Mouse (Mus musculus) gastrocnemius, adult 2 months (tissue): ENCODE results near the gene Rcbtb2. TPM values are rescaled to one million over a fixed set of nuclear protein-coding genes. Genes with fewer than 3 reads are reported as not detected.
"Not testable (repeated sequence)": the region's sequence is repeated elsewhere in the genome, so short reads cannot be mapped to it uniquely, and the experiment has no call there.

Experiments used
- DNase-seq: peaks from one replicate; pipeline ENCODE4 v3.0.0; 2022
- H3K27ac ChIP-seq: fragments of 200-600 bp; 2 replicates; pipeline ENCODE4 v1.8.1; 2022; ENCODE audit warnings: mild to moderate bottlenecking
- H3K4me3 ChIP-seq: fragments of 200-600 bp; 2 replicates; pipeline ENCODE4 v1.8.1; 2022; ENCODE audit warnings: mild to moderate bottlenecking, moderate library complexity
- CTCF ChIP-seq: fragments of 200-600 bp; IDR thresholded peaks from 2 replicates; pipeline ENCODE4 v1.8.1; 2022; ENCODE audit warnings: antibody characterized with exemption, mild to moderate bottlenecking, moderate library complexity
- intact Hi-C: fragments of 180-260 bp; cut with DNase I; formaldehyde crosslinking; loops from one replicate; pipeline ENCODE4 v1.15.1; 2025
- long read RNA-seq, 2 experiments: library from polyadenylated mRNA; stranded (forward); transcript quantifications; one replicate each; pipeline ENCODE4 v2.0.0; 2021
- total RNA-seq, 2 experiments: library from RNA; stranded (reverse); gene quantifications; 2 replicates each; pipeline ENCODE4 v1.2.3; 2021

Rcbtb2 gene
- total RNA-seq: 10 to 100 TPM; 14.4 to 18.5 TPM
- long read RNA-seq, experiment 1, transcript Rcbtb2-209 (15 exons, 3,531 nt): major isoform, 5 of 24 reads
- long read RNA-seq, experiment 1, partial matches to known transcripts: 2 of 24 reads
- long read RNA-seq, experiment 1, other reads (novel, unspliced or antisense): 12 of 24 reads
- long read RNA-seq, experiment 2, partial matches to known transcripts: 1 of 19 reads
- long read RNA-seq, experiment 2, other reads (novel, unspliced or antisense): 13 of 19 reads

GRCm38 (mm10) chr14:73122923-73123278 lies at the start of gene Rcbtb2:
TSS of gene Rcbtb2 (plus strand) at chr14:73123037.
- no peak within 1 kb of the TSS for H3K27ac ChIP-seq

GRCm38 (mm10) chr14:73083563-73083962 lies 39.3 kb upstream of the Rcbtb2 start:
- H3K4me3 ChIP-seq: no peak overlapping the region
- H3K27ac ChIP-seq: no peak overlapping the region
- no peak for DNase-seq
- intact Hi-C loops: no loop called here
- TF ChIP-seq CTCF: no peak

More at GRCm38 (mm10) chr14:73122923-73123278, at the start of gene Rcbtb2:
- H3K4me3 ChIP-seq: no peak within 1 kb of the TSS
- no peak for TF ChIP-seq CTCF
- intact Hi-C loops: no loop called here
- DNase-seq: no peak

GRCm38 (mm10) chr14:73086425-73086824 lies 36.4 kb upstream of the Rcbtb2 start:
- no peak for DNase-seq
- TF ChIP-seq CTCF: no peak
- H3K27ac ChIP-seq: no peak overlapping the region
- intact Hi-C loops: no loop called here
- H3K4me3 ChIP-seq: no peak overlapping the region

- no peak for TF ChIP-seq CTCF
- H3K27ac ChIP-seq: no peak overlapping the region
- no peak for DNase-seq
- no peak overlapping the region for H3K4me3 ChIP-seq
- intact Hi-C loops: no loop called here
Measured at GRCm38 (mm10) chr14:73087247-73087646, 35.6 kb upstream of the Rcbtb2 start.

DNA sequence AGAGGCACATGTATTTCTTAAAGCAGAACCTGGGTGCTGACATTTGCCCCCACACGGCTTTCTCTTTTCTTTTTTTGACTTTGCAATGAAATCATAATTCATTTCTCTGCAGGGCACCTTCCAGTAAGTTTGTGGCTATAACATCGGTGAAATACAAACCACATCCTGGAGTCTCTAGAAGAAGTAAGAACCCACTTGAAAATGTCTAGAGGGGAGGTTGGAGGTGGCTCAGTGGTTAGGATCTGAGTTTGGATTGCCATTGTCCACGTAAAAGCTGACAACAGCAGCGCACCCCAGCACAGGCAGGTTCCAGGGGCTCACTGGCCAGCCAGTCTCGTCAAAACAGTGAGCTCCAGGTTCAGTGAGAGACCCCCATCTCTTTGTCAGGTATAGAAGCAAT lies 35.1 kb upstream of the Rcbtb2 start:
- intact Hi-C loops: no loop called here
- no peak for TF ChIP-seq CTCF
- Histone ChIP-seq H3K27ac (no peak overlapping the region), H3K4me3 (no peak overlapping the region)
- DNase-seq: no peak

GRCm38 (mm10) chr14:73088224-73088623 lies 34.6 kb upstream of the Rcbtb2 start:
- intact Hi-C loops: no loop called here
- H3K4me3 ChIP-seq: no peak overlapping the region
- H3K27ac ChIP-seq: no peak overlapping the region
- DNase-seq: no peak
- no peak for TF ChIP-seq CTCF

DNA sequence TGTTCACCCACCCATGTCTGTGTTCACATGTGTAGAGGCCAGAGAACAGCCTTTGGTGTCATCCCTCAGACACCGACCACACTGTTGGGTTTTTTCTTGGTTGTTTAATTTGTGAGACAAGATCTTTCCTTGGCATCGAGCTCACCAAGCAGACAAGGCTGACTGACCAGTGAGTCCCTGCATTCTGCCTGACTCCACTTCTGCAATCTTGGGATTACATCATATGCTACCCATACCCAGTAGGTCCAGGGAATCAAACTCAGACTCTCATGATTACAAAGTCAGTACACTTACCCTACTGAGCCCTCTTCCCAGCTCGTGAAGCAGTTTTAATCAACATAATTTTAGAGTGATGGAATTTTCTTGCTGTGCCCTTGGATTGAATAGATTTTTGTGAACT lies 30.0 kb upstream of the Rcbtb2 start:
- DNase-seq: no peak
- no peak for TF ChIP-seq CTCF
- H3K4me3 ChIP-seq: no peak overlapping the region
- no peak overlapping the region for H3K27ac ChIP-seq
- intact Hi-C loops: no loop called here

DNA sequence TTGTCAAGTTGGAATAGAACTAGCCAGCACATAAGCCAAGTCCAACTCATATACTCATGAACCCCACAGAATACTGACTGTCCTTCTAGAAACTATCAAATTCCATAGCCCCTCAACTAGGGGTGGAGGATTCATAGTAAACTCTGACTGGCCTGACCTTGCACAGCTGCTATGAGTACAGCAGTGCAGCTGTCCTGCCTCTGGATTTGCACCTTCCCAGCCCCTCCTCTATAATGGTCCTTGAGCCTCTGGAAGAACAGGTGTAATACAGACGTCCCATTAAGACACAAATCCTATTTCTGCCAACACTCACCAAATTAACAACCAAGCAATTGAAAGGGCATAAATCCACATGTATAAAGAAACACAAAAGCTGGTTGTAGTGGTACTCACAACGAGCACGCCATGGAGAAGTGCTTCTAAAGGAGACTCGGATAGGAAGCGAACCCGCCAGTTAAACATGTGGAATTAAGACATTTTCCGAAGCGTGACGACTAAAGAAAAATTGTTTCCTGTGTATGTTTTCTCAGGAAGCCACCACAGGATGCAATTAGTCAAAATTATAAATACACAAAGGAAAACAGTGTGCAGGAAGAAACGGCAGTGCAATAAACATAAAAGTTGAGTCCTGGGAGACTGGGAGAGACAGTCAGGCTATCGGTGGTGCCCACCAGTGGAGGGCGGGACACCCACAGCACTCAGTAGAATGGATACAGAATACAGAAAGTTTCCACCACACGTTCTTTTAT lies 27.9 kb upstream of the Rcbtb2 start:
- intact Hi-C loops: no loop called here
- TF ChIP-seq CTCF: no peak
- no peak overlapping the region for H3K4me3 ChIP-seq
- no peak overlapping the region for H3K27ac ChIP-seq
- no peak for DNase-seq

GRCm38 (mm10) chr14:73098677-73099387 lies 24.0 kb upstream of the Rcbtb2 start:
- peak; percentile 83 for TF ChIP-seq CTCF
- DNase-seq: peak; percentile 26
- H3K4me3 ChIP-seq: no peak overlapping the region
- intact Hi-C loops: no loop called here
- H3K27ac ChIP-seq: no peak overlapping the region

DNA sequence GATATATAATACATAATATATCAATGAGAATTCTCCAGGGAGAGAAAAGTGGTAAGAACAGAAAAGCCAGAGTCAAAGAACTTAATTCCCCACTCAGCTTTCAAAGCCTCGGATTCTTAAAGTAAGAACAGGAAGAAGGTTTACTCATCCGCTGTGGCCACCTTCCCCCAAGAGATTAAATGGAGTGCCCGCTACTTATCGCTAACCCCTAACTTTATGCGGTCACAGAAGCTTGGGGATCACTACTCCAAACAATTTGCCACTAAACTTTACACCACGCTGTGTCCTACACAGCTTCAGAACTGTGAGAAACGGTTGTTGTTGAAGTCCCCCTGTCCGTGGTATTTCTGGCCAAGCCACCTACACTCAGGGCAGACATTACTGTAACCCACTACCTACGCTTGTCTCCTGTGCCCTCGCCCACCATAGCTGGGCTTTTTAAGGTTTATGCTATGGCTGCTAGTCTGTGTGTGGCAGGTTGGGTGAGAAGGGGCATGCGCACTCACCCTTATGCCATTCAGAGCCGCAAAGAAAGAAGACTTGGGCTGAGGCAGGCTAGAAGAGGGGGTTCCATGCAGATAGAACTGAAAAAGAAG lies 20.5 kb upstream of the Rcbtb2 start:
- TF ChIP-seq CTCF: no peak
- intact Hi-C loops: no loop called here
- no peak for DNase-seq

GRCm38 (mm10) chr14:73102986-73103385 lies 19.9 kb upstream of the Rcbtb2 start:
- H3K27ac ChIP-seq, DNase-seq, intact Hi-C loops, H3K4me3 ChIP-seq: not testable (repeated sequence)

More for the DNA sequence above, 20.5 kb upstream of the Rcbtb2 start:
- H3K27ac ChIP-seq: no peak overlapping the region
- no peak overlapping the region for H3K4me3 ChIP-seq

DNA sequence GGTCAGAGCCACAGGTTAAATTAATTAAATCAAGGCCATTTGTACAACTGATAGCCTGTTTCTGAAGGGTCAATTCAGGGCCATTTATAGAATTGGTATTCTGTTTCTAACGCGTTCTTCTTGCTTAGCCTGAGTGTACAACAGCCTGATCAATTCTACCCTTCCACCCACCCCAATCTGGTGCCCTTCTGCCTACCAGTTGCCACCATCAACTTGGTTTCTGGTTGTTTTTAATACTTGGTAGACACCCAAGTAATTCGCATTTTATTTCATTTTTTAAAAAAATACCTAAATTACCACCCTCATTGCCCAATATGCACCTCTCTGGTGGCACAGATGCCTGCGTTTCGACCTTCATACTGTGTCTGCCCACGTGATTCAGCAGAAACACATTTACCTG lies 17.9 kb upstream of the Rcbtb2 start:
- no peak for DNase-seq
- TF ChIP-seq CTCF: no peak
- intact Hi-C loops: loop anchor here (5.0 kb wide), 2 partner anchors 37 to 372 kb away; no protein-coding TSS in a partner anchor
- no peak overlapping the region for H3K4me3 ChIP-seq
- no peak overlapping the region for H3K27ac ChIP-seq
